Mouse (Mus musculus) heart, embryonic 11.5 days (tissue): ENCODE measurements at regions not wholly inside any gene's neighbourhood (a gene's known extent, or its start where the extent isn't known, plus 50 kb on each side); places are given as distances from the start of the nearest gene placed in this dataset.

Experiments used
- ATAC-seq: fragments of 200-750 bp; cut with Nextera tagmentation; replicated peaks from 2 replicates; pipeline ENCODE4 v1.8.0; 2017; ENCODE audit warnings: moderate library complexity; ENCODE audit not compliant: insufficient number of reproducible peaks, low FRiP score, low TSS enrichment
- H3K27ac ChIP-seq: fragments of 300-500 bp; sonication (generic); 2 replicates; pipeline ENCODE4 v1.5.1; 2014; ENCODE audit warnings: mild to moderate bottlenecking, low read depth, low read length
- H3K27me3 ChIP-seq: fragments of 300-500 bp; sonication (generic); 2 replicates; pipeline ENCODE4 v1.6.1; 2014; ENCODE audit warnings: mild to moderate bottlenecking, low read length, mixed read lengths; ENCODE audit not compliant: control insufficient read depth, insufficient read depth
- H3K36me3 ChIP-seq: fragments of 300-500 bp; sonication (generic); 2 replicates; pipeline ENCODE4 v1.6.1; 2014; ENCODE audit warnings: mild to moderate bottlenecking, low read length, moderate library complexity, mixed read lengths; ENCODE audit not compliant: control insufficient read depth, insufficient read depth
- H3K4me1 ChIP-seq: fragments of 300-500 bp; sonication (generic); 2 replicates; pipeline ENCODE4 v1.6.1; 2014; ENCODE audit warnings: low read length; ENCODE audit not compliant: control insufficient read depth, insufficient read depth
- H3K4me2 ChIP-seq: fragments of 300-500 bp; sonication (generic); 2 replicates; pipeline ENCODE4 v1.6.1; 2014; ENCODE audit warnings: mild to moderate bottlenecking, moderate library complexity
- H3K4me3 ChIP-seq: fragments of 300-500 bp; sonication (generic); 2 replicates; pipeline ENCODE4 v1.5.1; 2014; ENCODE audit warnings: low read depth, low read length
- H3K9ac ChIP-seq: fragments of 300-500 bp; sonication (generic); 2 replicates; pipeline ENCODE4 v1.6.1; 2014; ENCODE audit warnings: mild to moderate bottlenecking, low read depth, low read length, moderate library complexity
- H3K9me3 ChIP-seq: fragments of 300-500 bp; sonication (generic); replicated peaks from 2 replicates; pipeline ENCODE4 v1.6.1; 2016; ENCODE audit warnings: low read length; ENCODE audit not compliant: control insufficient read depth
- WGBS: fragments of 180-500 bp; shearing (Covaris S2); extraction: QIAGEN DNeasy Blood & Tissue Kit; methylation state at CpG from one replicate; pipeline ENCODE4 v1.1.7; 2014; ENCODE audit not compliant: insufficient replicate concordance; 5-methylcytosine and 5-hydroxymethylcytosine counted together

- WGBS: 73% methylated on average over 7 of the region's 7 CpGs
- H3K27me3 ChIP-seq: no peaks in the 10 kb centered on the region
These were observed 216.7 kb upstream of the Ercc4 start for GRCm38 (mm10) chr16:12892658-12893305.

GRCm38 (mm10) chr16:12897267-12897666 is 212.2 kb upstream of the Ercc4 start:
- ATAC-seq: no peak
- H3K4me2 ChIP-seq: no peak overlapping the region
- H3K27ac ChIP-seq: no peak overlapping the region
- no peaks in the 10 kb centered on the region for H3K27me3 ChIP-seq
- 69% methylated on average over 1 of the region's 1 CpGs for WGBS
- H3K4me3 ChIP-seq: no peak overlapping the region
- H3K9ac ChIP-seq: no peak overlapping the region
- no peaks in the 10 kb centered on the region for H3K4me1 ChIP-seq
- H3K9me3 ChIP-seq: no peaks in the 10 kb centered on the region
- H3K36me3 ChIP-seq: no peaks in the 10 kb centered on the region

More at GRCm38 (mm10) chr16:12892658-12893305, 216.7 kb upstream of the Ercc4 start:
- Histone ChIP-seq H3K9me3 (no peaks in the 10 kb centered on the region), H3K4me1 (no peaks in the 10 kb centered on the region), H3K27ac (no peak overlapping the region), H3K4me3 (no peak overlapping the region), H3K4me2 (no peak overlapping the region), H3K9ac (no peak overlapping the region), H3K36me3 (no peaks in the 10 kb centered on the region)
- no peak for ATAC-seq

GRCm38 (mm10) chr16:12900670-12901069 is 208.8 kb upstream of the Ercc4 start:
- Histone ChIP-seq H3K4me2 (no peak overlapping the region), H3K9ac (no peak overlapping the region), H3K27ac (no peak overlapping the region), H3K9me3 (no peaks in the 10 kb centered on the region), H3K27me3 (no peaks in the 10 kb centered on the region), H3K36me3 (no peaks in the 10 kb centered on the region), H3K4me1 (no peaks in the 10 kb centered on the region), H3K4me3 (no peak overlapping the region)
- 71% methylated on average over 8 of the region's 8 CpGs for WGBS
- no peak for ATAC-seq

GRCm38 (mm10) chr16:12901096-12901995 is 208.1 kb upstream of the Ercc4 start:
- ATAC-seq: no peak
- no peak overlapping the region for H3K4me2 ChIP-seq
- H3K27me3 ChIP-seq: no peaks in the 10 kb centered on the region
- no peaks in the 10 kb centered on the region for H3K36me3 ChIP-seq
- no peak overlapping the region for H3K27ac ChIP-seq
- H3K9ac ChIP-seq: no peak overlapping the region
- H3K4me3 ChIP-seq: no peak overlapping the region
- no peaks in the 10 kb centered on the region for H3K9me3 ChIP-seq
- 76% methylated on average over 9 of the region's 9 CpGs for whole genome bisulfite sequencing
- no peaks in the 10 kb centered on the region for H3K4me1 ChIP-seq

- no peak for ATAC-seq
- Histone ChIP-seq H3K27ac (no peak overlapping the region), H3K4me2 (no peak overlapping the region), H3K9ac (no peak overlapping the region), H3K4me1 (no peaks in the 10 kb centered on the region), H3K9me3 (no peaks in the 10 kb centered on the region), H3K27me3 (no peaks in the 10 kb centered on the region), H3K36me3 (no peaks in the 10 kb centered on the region), H3K4me3 (no peak overlapping the region)
These were observed 207.5 kb upstream of the Ercc4 start for GRCm38 (mm10) chr16:12901996-12902319.

- Histone ChIP-seq H3K36me3 (no peaks in the 10 kb centered on the region), H3K27ac (no peak overlapping the region), H3K4me3 (no peak overlapping the region), H3K27me3 (no peaks in the 10 kb centered on the region), H3K9ac (no peak overlapping the region), H3K4me2 (no peak overlapping the region), H3K9me3 (no peaks in the 10 kb centered on the region), H3K4me1 (no peaks in the 10 kb centered on the region)
- 80% methylated on average over 2 of the region's 2 CpGs for WGBS
- no peak for ATAC-seq
These were observed 206.3 kb upstream of the Ercc4 start for GRCm38 (mm10) chr16:12903161-12903560.

- Histone ChIP-seq H3K36me3 (no peaks in the 10 kb centered on the region), H3K4me1 (no peaks in the 10 kb centered on the region), H3K9me3 (no peaks in the 10 kb centered on the region), H3K4me2 (no peak overlapping the region), H3K27me3 (no peaks in the 10 kb centered on the region), H3K27ac (no peak overlapping the region), H3K4me3 (no peak overlapping the region), H3K9ac (no peak overlapping the region)
- 49% methylated on average over 1 of the region's 1 CpGs for WGBS
- ATAC-seq: no peak
These were observed 204.5 kb upstream of the Ercc4 start for GRCm38 (mm10) chr16:12904937-12905336.

GRCm38 (mm10) chr16:12924668-12925067 is 184.8 kb upstream of the Ercc4 start:
- no peaks in the 10 kb centered on the region for H3K9me3 ChIP-seq
- H3K27ac ChIP-seq: no peak overlapping the region
- ATAC-seq: no peak
- no peak overlapping the region for H3K4me2 ChIP-seq
- H3K27me3 ChIP-seq: no peaks in the 10 kb centered on the region
- H3K4me3 ChIP-seq: no peak overlapping the region
- H3K36me3 ChIP-seq: no peaks in the 10 kb centered on the region
- no peaks in the 10 kb centered on the region for H3K4me1 ChIP-seq
- WGBS: 84% methylated on average over 6 of the region's 6 CpGs
- no peak overlapping the region for H3K9ac ChIP-seq

GRCm38 (mm10) chr16:12925931-12926330 is 183.6 kb upstream of the Ercc4 start:
- no peaks in the 10 kb centered on the region for H3K27me3 ChIP-seq
- no peak overlapping the region for H3K27ac ChIP-seq
- H3K4me2 ChIP-seq: no peak overlapping the region
- no peak for ATAC-seq
- H3K36me3 ChIP-seq: no peaks in the 10 kb centered on the region
- no peak overlapping the region for H3K9ac ChIP-seq
- H3K4me1 ChIP-seq: no peaks in the 10 kb centered on the region
- no peaks in the 10 kb centered on the region for H3K9me3 ChIP-seq
- no peak overlapping the region for H3K4me3 ChIP-seq
- 84% methylated on average over 9 of the region's 9 CpGs for WGBS
